Mouse (Mus musculus) small intestine, adult 2 months (tissue): ENCODE measurements at regions not wholly inside any gene's neighbourhood (a gene's known extent, or its start where the extent isn't known, plus 50 kb on each side); places are given as distances from the start of the nearest gene placed in this dataset.

Experiments
- CTCF ChIP-seq: fragments of 200-500 bp; IDR thresholded peaks from 2 replicates; pipeline ENCODE4 v1.5.1; 2012; ENCODE audit warnings: low read depth, mild to moderate bottlenecking, control low read depth, inconsistent platforms, low read length, moderate library complexity, mixed read lengths; ENCODE audit not compliant: insufficient replicate concordance, insufficient read length; ENCODE audit errors: extremely low read depth
- POLR2A ChIP-seq: fragments of 200-500 bp; IDR thresholded peaks from 2 replicates; pipeline ENCODE4 v1.6.1; 2012; ENCODE audit warnings: low read depth, mild to moderate bottlenecking, control low read depth, inconsistent platforms, low read length, moderate library complexity

DNA sequence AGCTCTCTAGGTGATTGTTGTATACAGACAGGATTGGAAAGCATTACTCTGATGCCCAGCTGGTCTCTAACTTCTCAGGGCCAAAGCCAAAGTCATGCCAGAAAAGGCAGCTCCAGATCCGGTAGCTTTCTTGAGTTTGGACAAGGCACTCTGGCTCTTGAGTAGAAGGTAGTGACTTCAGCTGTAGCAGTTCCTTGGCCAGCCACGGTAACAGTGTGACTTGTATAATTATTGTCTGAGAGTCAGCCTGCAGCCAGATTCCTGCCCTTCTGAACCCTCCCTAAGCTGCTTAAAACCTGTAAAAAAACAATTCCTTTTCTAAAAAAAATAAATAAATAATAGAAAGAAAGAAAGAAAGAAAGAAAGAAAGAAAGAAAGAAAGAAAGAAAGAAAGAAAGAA is 843.0 kb downstream of the Diaph3 start:
- TF ChIP-seq CTCF = no peak
- no peak for TF ChIP-seq POLR2A
